Mouse (Mus musculus): Measurements from ENCODE around the gene Scn10a. TPM values are rescaled to one million over a fixed set of nuclear protein-coding genes. Genes with fewer than 3 reads are reported as not detected.

Gene Scn10a
- polyA plus RNA-seq, 1 experiment from 2014 or later = 1.8 TPM

DNA sequence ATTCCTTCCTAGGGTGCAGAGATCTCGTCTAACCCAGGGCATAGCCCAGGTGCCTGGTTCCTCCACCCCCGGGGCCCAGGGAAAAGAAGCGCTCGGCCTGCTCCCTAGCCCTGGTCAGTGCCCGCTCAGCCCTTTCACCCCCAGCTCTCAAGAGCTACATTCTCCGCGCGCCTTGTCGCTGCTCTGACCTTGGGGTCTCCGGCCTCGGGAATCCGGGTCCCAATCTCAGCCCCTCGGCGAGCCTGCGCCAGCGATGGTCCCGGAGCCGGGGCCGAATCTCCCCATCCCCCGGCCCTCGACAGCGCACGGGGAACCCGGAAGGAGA lies 140.8 kb downstream of the Scn10a start:
- Histone ChIP-seq H3K27ac (replicated peaks; ENCODE audit: low read depth, low read length) (no peak overlapping the region), H3K4me3 (ENCODE audit: low read depth, low read length) (peak overlapping the region; percentile 54), H3K4me2 (ENCODE audit: low read depth, low read length) (peak overlapping the region; percentile 99), H3K4me1 (ENCODE audit: control insufficient read depth, insufficient read depth, low read length) (0 out of 2 replicates have a peak, but pooled peaks cover 5% of the 10 kb centered on the region), H3K9ac (ENCODE audit: low read depth, low read length) (peak overlapping the region; percentile 60), H3K27me3 (replicated peaks; ENCODE audit: control insufficient read depth, insufficient read depth, low read length) (peaks cover 79% of the 10 kb centered on the region), H3K9me3 (ENCODE audit: control insufficient read depth, low read length) (no peaks in the 10 kb centered on the region), H3K36me3 (ENCODE audit: control insufficient read depth, insufficient read depth, low read length) (no peaks in the 10 kb centered on the region)
- 0% methylated on average over 11 of the region's 24 CpGs for WGBS
- ATAC-seq (ENCODE audit: low read depth) = no peak
- DNase-seq (ENCODE audit: low spot score) = no peak

DNA sequence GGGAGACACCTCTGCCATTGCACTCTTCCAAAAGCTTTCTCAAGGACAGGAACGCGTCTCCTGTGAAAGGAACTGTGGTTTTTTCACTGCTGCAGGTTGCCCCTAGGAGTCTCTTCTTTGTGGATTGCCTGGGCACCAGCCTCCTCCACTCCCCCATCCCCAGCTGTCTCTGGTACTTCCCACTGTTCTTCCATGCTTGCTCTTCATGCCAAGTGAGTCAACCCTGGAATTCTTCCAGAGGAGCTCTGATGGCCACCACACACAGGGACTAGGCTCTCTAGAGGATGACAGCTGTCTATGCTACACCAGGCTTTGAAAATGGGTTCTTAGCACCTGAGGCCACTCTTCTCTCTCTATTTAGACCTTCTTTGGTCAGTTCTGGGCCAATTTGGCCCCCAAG lies 142.1 kb downstream of the Scn10a start:
- ATAC-seq (ENCODE audit: low read depth) (no peak), DNase-seq (ENCODE audit: low spot score) (no peak)
- H3K9me3 ChIP-seq (ENCODE audit: control insufficient read depth, low read length) = no peaks in the 10 kb centered on the region
- no peaks in the 10 kb centered on the region for H3K36me3 ChIP-seq (ENCODE audit: control insufficient read depth, insufficient read depth, low read length)
- peaks cover 86% of the 10 kb centered on the region for H3K27me3 ChIP-seq (replicated peaks; ENCODE audit: control insufficient read depth, insufficient read depth, low read length)
- H3K4me3 ChIP-seq (ENCODE audit: low read depth, low read length) = no peak overlapping the region
- 0 out of 2 replicates have a peak, but pooled peaks cover 5% of the 10 kb centered on the region for H3K4me1 ChIP-seq (ENCODE audit: control insufficient read depth, insufficient read depth, low read length)
- H3K4me2 ChIP-seq (ENCODE audit: low read depth, low read length) = no peak overlapping the region
- no peak overlapping the region for H3K27ac ChIP-seq (replicated peaks; ENCODE audit: low read depth, low read length)
- WGBS = 64% methylated on average over 2 of the region's 2 CpGs
- H3K9ac ChIP-seq (ENCODE audit: low read depth, low read length) = no peak overlapping the region

DNA sequence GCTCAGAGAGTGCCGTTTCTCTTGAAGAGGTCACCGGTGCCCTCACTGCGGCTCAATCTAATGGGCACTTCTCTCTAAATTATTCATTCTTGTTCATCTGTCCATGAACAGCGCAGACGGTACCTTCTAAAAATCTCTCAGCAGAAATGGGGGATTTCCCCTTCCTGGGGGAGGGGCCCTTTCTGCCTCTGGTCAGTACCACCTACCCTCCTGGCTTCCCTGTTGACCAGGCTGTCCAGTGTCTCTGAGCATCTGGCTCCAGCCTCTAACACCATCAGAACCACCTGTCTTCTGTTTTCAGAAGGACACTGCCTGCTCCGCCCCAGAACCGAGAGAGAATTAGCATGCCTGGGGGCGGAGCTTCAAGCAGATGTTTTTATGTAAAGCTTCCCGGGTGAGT lies 143.4 kb downstream of the Scn10a start:
- ATAC-seq (ENCODE audit: low read depth) (no peak), DNase-seq (ENCODE audit: low spot score) (no peak)
- no peak overlapping the region for H3K27ac ChIP-seq (replicated peaks; ENCODE audit: low read depth, low read length)
- H3K9ac ChIP-seq (ENCODE audit: low read depth, low read length) = no peak overlapping the region
- 0 out of 2 replicates have a peak, but pooled peaks cover 5% of the 10 kb centered on the region for H3K4me1 ChIP-seq (ENCODE audit: control insufficient read depth, insufficient read depth, low read length)
- H3K4me3 ChIP-seq (ENCODE audit: low read depth, low read length) = no peak overlapping the region
- H3K4me2 ChIP-seq (ENCODE audit: low read depth, low read length) = no peak overlapping the region
- no peaks in the 10 kb centered on the region for H3K36me3 ChIP-seq (ENCODE audit: control insufficient read depth, insufficient read depth, low read length)
- H3K9me3 ChIP-seq (ENCODE audit: control insufficient read depth, low read length) = no peaks in the 10 kb centered on the region
- 49% methylated on average over 9 of the region's 9 CpGs for WGBS
- H3K27me3 ChIP-seq (replicated peaks; ENCODE audit: control insufficient read depth, insufficient read depth, low read length) = peaks cover 96% of the 10 kb centered on the region

DNA sequence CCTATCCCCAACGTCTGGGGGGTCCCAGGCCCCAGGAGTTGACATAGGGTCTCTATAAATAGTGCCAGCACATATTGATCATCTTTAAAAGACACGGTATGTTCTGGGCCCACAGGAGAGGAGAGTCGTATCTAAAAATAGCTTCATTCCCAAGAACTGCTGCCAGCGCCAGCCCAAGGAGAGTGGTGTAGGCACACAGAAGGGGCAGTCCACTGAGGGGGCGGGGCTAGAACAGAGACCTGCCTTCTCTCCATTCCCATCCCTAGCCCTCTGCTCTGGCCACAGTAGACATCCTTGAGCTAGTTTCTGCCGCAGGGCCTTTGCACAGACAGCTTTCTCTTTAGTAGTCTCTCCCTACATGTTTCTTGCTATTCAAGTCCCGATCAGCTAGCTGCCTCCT lies 144.8 kb downstream of the Scn10a start:
- 0 out of 2 replicates have a peak, but pooled peaks cover 5% of the 10 kb centered on the region for H3K4me1 ChIP-seq (ENCODE audit: control insufficient read depth, insufficient read depth, low read length)
- H3K4me2 ChIP-seq (ENCODE audit: low read depth, low read length) = no peak overlapping the region
- no peaks in the 10 kb centered on the region for H3K36me3 ChIP-seq (ENCODE audit: control insufficient read depth, insufficient read depth, low read length)
- ATAC-seq (ENCODE audit: low read depth) (no peak), DNase-seq (ENCODE audit: low spot score) (no peak)
- H3K27me3 ChIP-seq (replicated peaks; ENCODE audit: control insufficient read depth, insufficient read depth, low read length) = peaks cover 93% of the 10 kb centered on the region
- H3K9ac ChIP-seq (ENCODE audit: low read depth, low read length) = no peak overlapping the region
- no peak overlapping the region for H3K4me3 ChIP-seq (ENCODE audit: low read depth, low read length)
- no peaks in the 10 kb centered on the region for H3K9me3 ChIP-seq (ENCODE audit: control insufficient read depth, low read length)
- WGBS = 77% methylated on average over 7 of the region's 7 CpGs
- H3K27ac ChIP-seq (replicated peaks; ENCODE audit: low read depth, low read length) = no peak overlapping the region

DNA sequence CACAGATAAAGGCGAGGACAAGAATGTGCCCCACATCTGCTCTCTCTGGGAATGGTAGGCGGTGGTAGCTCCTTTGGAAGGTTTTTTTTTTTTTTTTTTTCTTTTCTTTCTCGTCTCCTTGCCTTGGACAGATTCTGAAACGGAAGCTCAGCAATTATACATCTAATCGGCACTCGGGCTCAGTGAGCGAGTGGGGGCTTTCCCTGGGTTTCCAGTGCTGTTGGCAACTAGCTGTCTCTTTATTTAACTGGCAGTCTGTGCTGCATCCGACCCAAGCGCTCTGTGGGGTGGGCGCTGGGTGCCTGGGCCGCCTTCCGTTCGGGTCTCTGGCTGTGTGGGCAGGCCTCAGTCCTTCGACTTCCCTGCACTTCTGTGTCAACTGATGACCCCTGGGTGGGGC lies 146.1 kb downstream of the Scn10a start:
- Histone ChIP-seq H3K27me3 (replicated peaks; ENCODE audit: control insufficient read depth, insufficient read depth, low read length) (peaks cover 81% of the 10 kb centered on the region), H3K27ac (replicated peaks; ENCODE audit: low read depth, low read length) (no peak overlapping the region), H3K4me3 (ENCODE audit: low read depth, low read length) (no peak overlapping the region), H3K9me3 (ENCODE audit: control insufficient read depth, low read length) (no peaks in the 10 kb centered on the region), H3K4me2 (ENCODE audit: low read depth, low read length) (no peak overlapping the region), H3K36me3 (ENCODE audit: control insufficient read depth, insufficient read depth, low read length) (no peaks in the 10 kb centered on the region), H3K4me1 (ENCODE audit: control insufficient read depth, insufficient read depth, low read length) (no peaks in the 10 kb centered on the region), H3K9ac (ENCODE audit: low read depth, low read length) (no peak overlapping the region)
- WGBS = 41% methylated on average over 14 of the region's 14 CpGs
- no peak for DNase-seq (ENCODE audit: low spot score)
- no peak for ATAC-seq (ENCODE audit: low read depth)

DNA sequence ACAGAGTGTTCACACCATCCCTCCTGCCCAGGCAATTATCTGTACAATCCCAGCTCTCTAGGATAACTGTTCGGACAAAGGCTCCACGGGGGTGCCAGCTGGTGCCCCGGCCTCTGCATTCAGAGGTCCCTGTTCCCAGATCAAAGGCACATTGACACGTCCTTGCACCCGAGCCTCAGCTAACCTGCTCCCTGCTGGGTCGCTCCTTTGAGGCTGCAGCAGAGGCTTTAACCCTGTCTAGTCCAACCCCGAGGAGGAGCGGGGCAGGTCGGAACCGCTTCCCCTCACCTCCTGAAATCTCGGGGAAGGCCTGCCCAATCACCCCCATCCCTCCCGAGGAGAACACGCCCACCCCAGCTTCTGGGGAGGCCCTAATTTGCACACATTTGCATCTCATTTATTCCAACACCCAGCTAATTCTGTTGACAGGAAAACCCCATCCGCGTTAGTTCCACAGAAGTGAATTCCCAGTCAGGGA lies 147.7 kb downstream of the Scn10a start:
- H3K9me3 ChIP-seq (ENCODE audit: control insufficient read depth, low read length) = no peaks in the 10 kb centered on the region
- H3K36me3 ChIP-seq (ENCODE audit: control insufficient read depth, insufficient read depth, low read length) = no peaks in the 10 kb centered on the region
- ATAC-seq (ENCODE audit: low read depth) = no peak
- no peaks in the 10 kb centered on the region for H3K4me1 ChIP-seq (ENCODE audit: control insufficient read depth, insufficient read depth, low read length)
- H3K9ac ChIP-seq (ENCODE audit: low read depth, low read length) = no peak overlapping the region
- H3K27me3 ChIP-seq (replicated peaks; ENCODE audit: control insufficient read depth, insufficient read depth, low read length) = peaks cover 71% of the 10 kb centered on the region
- H3K4me3 ChIP-seq (ENCODE audit: low read depth, low read length) = no peak overlapping the region
- no peak for DNase-seq (ENCODE audit: low spot score)
- H3K27ac ChIP-seq (replicated peaks; ENCODE audit: low read depth, low read length) = no peak overlapping the region
- no peak overlapping the region for H3K4me2 ChIP-seq (ENCODE audit: low read depth, low read length)
- WGBS = 2% methylated on average over 15 of the region's 15 CpGs

DNA sequence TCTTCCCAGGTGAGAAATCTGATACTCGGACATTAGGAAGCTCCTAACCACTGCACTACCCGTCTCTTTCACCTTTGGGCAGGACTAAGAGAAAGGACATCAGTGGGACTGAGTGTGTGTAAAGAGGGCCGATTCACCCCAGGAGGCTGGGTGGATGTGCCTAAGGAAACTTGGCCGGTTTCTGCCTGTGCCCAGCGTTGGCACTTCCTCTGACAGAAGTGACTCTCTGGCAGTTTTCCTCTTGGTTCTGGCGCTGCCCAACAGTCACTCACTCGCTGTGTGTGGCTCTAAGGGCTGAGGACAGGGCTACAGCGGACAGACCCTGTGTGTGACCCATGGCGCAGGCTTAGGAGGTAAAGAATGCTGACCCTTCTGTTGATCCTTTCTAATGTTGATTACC lies 148.5 kb downstream of the Scn10a start:
- ATAC-seq (ENCODE audit: low read depth) = no peak
- peaks cover 63% of the 10 kb centered on the region for H3K27me3 ChIP-seq (replicated peaks; ENCODE audit: control insufficient read depth, insufficient read depth, low read length)
- H3K36me3 ChIP-seq (ENCODE audit: control insufficient read depth, insufficient read depth, low read length) = no peaks in the 10 kb centered on the region
- no peak overlapping the region for H3K4me3 ChIP-seq (ENCODE audit: low read depth, low read length)
- no peaks in the 10 kb centered on the region for H3K4me1 ChIP-seq (ENCODE audit: control insufficient read depth, insufficient read depth, low read length)
- DNase-seq (ENCODE audit: low spot score) = no peak
- 17% methylated on average over 9 of the region's 9 CpGs for WGBS
- no peak overlapping the region for H3K4me2 ChIP-seq (ENCODE audit: low read depth, low read length)
- H3K9ac ChIP-seq (ENCODE audit: low read depth, low read length) = no peak overlapping the region
- no peaks in the 10 kb centered on the region for H3K9me3 ChIP-seq (ENCODE audit: control insufficient read depth, low read length)
- H3K27ac ChIP-seq (replicated peaks; ENCODE audit: low read depth, low read length) = no peak overlapping the region

DNA sequence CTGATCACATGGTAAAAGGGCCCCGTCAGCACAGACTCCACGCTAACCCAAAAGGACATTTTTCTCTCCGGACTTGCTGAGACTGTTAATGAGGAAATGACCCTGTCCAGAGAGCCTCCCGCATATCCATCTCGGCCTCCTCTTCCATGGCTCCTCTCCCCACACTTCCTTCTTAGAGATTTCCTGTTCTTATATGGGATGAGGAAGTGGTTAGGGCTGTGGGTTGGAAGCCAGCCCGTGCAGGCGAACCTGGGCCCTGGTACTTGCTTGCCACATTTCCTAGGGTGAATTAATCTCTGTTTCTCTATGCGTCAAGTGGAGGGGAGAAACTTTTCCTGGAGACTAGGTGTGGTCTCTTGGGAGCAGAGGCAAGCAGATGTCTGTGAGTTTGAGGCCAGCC lies 150.4 kb downstream of the Scn10a start:
- no peak overlapping the region for H3K4me2 ChIP-seq (ENCODE audit: low read depth, low read length)
- peaks cover 48% of the 10 kb centered on the region for H3K27me3 ChIP-seq (replicated peaks; ENCODE audit: control insufficient read depth, insufficient read depth, low read length)
- no peak overlapping the region for H3K9ac ChIP-seq (ENCODE audit: low read depth, low read length)
- no peaks in the 10 kb centered on the region for H3K9me3 ChIP-seq (ENCODE audit: control insufficient read depth, low read length)
- no peak overlapping the region for H3K4me3 ChIP-seq (ENCODE audit: low read depth, low read length)
- H3K36me3 ChIP-seq (ENCODE audit: control insufficient read depth, insufficient read depth, low read length) = no peaks in the 10 kb centered on the region
- no peak overlapping the region for H3K27ac ChIP-seq (replicated peaks; ENCODE audit: low read depth, low read length)
- WGBS = 76% methylated on average over 8 of the region's 8 CpGs
- DNase-seq (ENCODE audit: low spot score) (no peak), ATAC-seq (ENCODE audit: low read depth) (no peak)
- H3K4me1 ChIP-seq (ENCODE audit: control insufficient read depth, insufficient read depth, low read length) = no peaks in the 10 kb centered on the region

DNA sequence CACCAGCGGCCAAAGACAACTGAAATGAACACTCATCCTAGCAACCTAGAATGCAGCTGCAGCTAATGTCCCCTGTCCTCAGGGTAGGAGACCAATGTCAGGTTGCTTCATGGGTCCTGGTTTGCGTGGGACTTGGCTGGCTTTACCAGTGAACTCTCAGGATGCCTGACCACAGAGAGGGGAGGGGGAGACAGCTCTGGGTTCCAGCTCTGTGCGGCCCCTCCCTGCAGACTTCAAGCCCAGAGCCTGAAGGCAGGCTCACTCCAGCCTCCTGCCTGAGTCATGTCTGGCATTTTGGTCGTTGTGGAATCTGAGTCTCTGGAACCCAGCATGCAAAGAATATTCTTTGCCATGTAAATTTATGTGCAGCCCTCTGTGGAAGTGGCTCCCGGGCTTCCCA lies 151.3 kb downstream of the Scn10a start:
- Histone ChIP-seq H3K27ac (replicated peaks; ENCODE audit: low read depth, low read length) (no peak overlapping the region), H3K4me2 (ENCODE audit: low read depth, low read length) (no peak overlapping the region), H3K4me1 (ENCODE audit: control insufficient read depth, insufficient read depth, low read length) (no peaks in the 10 kb centered on the region), H3K4me3 (ENCODE audit: low read depth, low read length) (no peak overlapping the region), H3K9me3 (ENCODE audit: control insufficient read depth, low read length) (no peaks in the 10 kb centered on the region), H3K27me3 (replicated peaks; ENCODE audit: control insufficient read depth, insufficient read depth, low read length) (peaks cover 40% of the 10 kb centered on the region), H3K9ac (ENCODE audit: low read depth, low read length) (no peak overlapping the region), H3K36me3 (ENCODE audit: control insufficient read depth, insufficient read depth, low read length) (no peaks in the 10 kb centered on the region)
- 64% methylated on average over 5 of the region's 5 CpGs for WGBS
- DNase-seq (ENCODE audit: low spot score) (no peak), ATAC-seq (ENCODE audit: low read depth) (no peak)

All from embryonic facial prominence, embryonic 14.5 days (tissue).